25 mouse cellular contexts compared by ENCODE assay signal in the genomic region with DNA sequence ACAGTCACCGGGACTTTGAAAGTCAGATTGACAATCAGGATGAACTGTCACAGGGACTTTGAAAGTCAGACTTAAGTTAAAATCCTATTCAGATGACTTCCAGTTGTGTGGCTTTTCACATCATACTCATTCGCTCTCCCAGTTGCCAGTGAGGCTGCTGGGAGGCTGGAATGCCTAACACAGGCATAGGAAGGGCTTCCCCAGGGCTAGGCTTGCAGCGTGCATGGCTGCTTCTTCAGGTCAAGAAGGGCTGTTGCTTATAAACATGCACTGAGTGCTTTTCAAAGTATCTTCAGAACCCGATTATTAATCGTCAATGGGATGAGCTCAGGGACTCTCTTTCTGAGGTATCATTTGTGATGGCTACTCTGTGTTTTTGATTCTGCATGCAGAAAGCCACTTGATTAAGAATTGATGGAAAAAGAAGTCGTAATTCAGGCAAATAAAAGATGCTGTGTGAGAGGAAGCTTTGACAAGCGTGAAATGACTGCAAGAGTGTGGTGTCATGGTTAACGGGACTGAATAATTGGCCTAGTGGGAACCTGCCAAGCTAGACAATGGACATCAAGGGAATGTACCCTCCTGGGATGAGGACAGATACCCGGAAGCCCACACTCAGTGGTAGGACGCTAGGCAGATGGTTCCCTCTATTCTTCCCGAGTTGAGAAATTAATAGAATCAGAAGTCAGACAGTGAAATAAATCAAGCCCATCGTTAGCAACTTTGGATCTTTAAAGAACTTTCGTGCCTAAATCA.
DNase-seq lines count a peak whose midpoint lies in the region; ATAC-seq lines count a peak whose summit lies in the region.
"Had no signal": no experiment of that assay in that cellular context is flagged by ENCODE, and none has a peak within 500 bp of the region (broad histone marks: within the 10 kb centered on the region; RNA-seq: fewer than 3 reads in every experiment).

No protein-coding gene starts in this region.

- DNase-seq in left cerebral cortex, postnatal 4 days, result peak; percentile 5
- DNase-seq in left cerebral cortex, postnatal 36 days (ENCODE audit: low spot score in 2 of 2), result no peak
- peak; percentile 48 for DNase-seq in hindbrain, embryonic 11.5 days (ENCODE audit: low spot score)
- no peak for DNase-seq in midbrain, embryonic 11.5 days (ENCODE audit: low spot score, missing footprints)
- DNase-seq in cerebellum, postnatal 4 days (ENCODE audit: low spot score in 2 of 2), result no peak
- no peak for DNase-seq in left cerebral cortex, adult 9 months (ENCODE audit: low spot score in 2 of 2)
- no peak for DNase-seq in layer of hippocampus, adult 9-10 months (ENCODE audit: low spot score)
- DNase-seq: adrenal gland, postnatal 10 days; cerebellum, adult 9-11 months; gastrocnemius, adult 2 months; heart, postnatal 10 days; kidney, adult 8-10 months; kidney, postnatal 25 days; lung, embryonic 14.5 days; thymus, postnatal 36 days had no signal

- no peaks in the 10 kb centered on the region for H3K9me3 ChIP-seq in hindbrain, embryonic 11.5 days (ENCODE audit: control insufficient read depth, low read length)
- no peaks in the 10 kb centered on the region for H3K9me3 ChIP-seq in midbrain, embryonic 11.5 days (ENCODE audit: control insufficient read depth, low read length)
- no peaks in the 10 kb centered on the region for H3K9me3 ChIP-seq in neural tube, embryonic 14.5 days (ENCODE audit: control insufficient read depth, low read length)
- H3K9me3 ChIP-seq: forebrain, embryonic 12.5 days; limb, embryonic 12.5 days had no signal

- no peaks in the 10 kb centered on the region for H3K4me1 ChIP-seq in hindbrain, embryonic 11.5 days (replicated peaks; ENCODE audit: control insufficient read depth, insufficient read depth, low read length)
- peaks cover 2% of the 10 kb centered on the region; the same call in 1 of the 2 replicates for H3K4me1 ChIP-seq in midbrain, embryonic 11.5 days (ENCODE audit: control insufficient read depth, insufficient read depth, low read length)
- no peaks in the 10 kb centered on the region for H3K4me1 ChIP-seq in neural tube, embryonic 14.5 days (ENCODE audit: control insufficient read depth, insufficient read depth, low read length)
- H3K4me1 ChIP-seq: limb, embryonic 12.5 days; liver, embryonic 12.5 days had no signal

- no peaks in the 10 kb centered on the region; the same call in 1 of the 2 replicates for H3K27me3 ChIP-seq in hindbrain, embryonic 11.5 days (ENCODE audit: control insufficient read depth, insufficient read depth, low read length)
- H3K27me3 ChIP-seq in midbrain, embryonic 11.5 days (ENCODE audit: control insufficient read depth, insufficient read depth, low read length), result no peaks in the 10 kb centered on the region
- peaks cover 16% of the 10 kb centered on the region for H3K27me3 ChIP-seq in neural tube, embryonic 14.5 days (ENCODE audit: control insufficient read depth, insufficient read depth, low read length)
- H3K27me3 ChIP-seq: forebrain, embryonic 12.5 days; limb, embryonic 12.5 days; liver, embryonic 12.5 days; Patski had no signal

- no peak overlapping the region for H3K4me3 ChIP-seq in hindbrain, embryonic 11.5 days (ENCODE audit: low read depth, low read length)
- H3K4me3 ChIP-seq in midbrain, embryonic 11.5 days (ENCODE audit: low read depth, low read length), result no peak overlapping the region
- H3K4me3 ChIP-seq in neural tube, embryonic 14.5 days (ENCODE audit: low read depth, low read length), result no peak overlapping the region
- H3K4me3 ChIP-seq: forebrain, embryonic 12.5 days; gastrocnemius, adult 2 months; left cerebral cortex, adult 2 months; limb, embryonic 12.5 days; liver, embryonic 12.5 days had no signal

- ATAC-seq in hindbrain, embryonic 11.5 days (ENCODE audit: low FRiP score), result peak; percentile 85
- peak; percentile 76; the same call in 1 of the 2 replicates for ATAC-seq in midbrain, embryonic 11.5 days (ENCODE audit: low FRiP score)
- ATAC-seq in neural tube, embryonic 14.5 days (ENCODE audit: low read depth), result peak; percentile 77; the same call in 1 of the 2 replicates
- ATAC-seq: CD4-positive, CD25-positive, alpha-beta regulatory T cell, adult 4 months; inflammation-experienced regulatory T-cells, adult 6 months; liver, embryonic 12.5 days; Patski had no signal

- intact Hi-C loops in left cerebral cortex, postnatal 4 days (cut with DNase I), result no loop called here
- intact Hi-C loops in left cerebral cortex, postnatal 36 days (cut with DNase I), result no loop called here

- 44% methylated on average over 13 of the region's 13 CpGs for WGBS in hindbrain, embryonic 11.5 days
- 43% methylated on average over 13 of the region's 13 CpGs for WGBS in midbrain, embryonic 11.5 days
- 19% methylated on average over 13 of the region's 13 CpGs for WGBS in neural tube, embryonic 14.5 days

- no peak overlapping the region for H3K4me2 ChIP-seq in hindbrain, embryonic 11.5 days (replicated peaks; ENCODE audit: low read depth, low read length)
- H3K4me2 ChIP-seq in midbrain, embryonic 11.5 days, result no peak overlapping the region
- H3K4me2 ChIP-seq in neural tube, embryonic 14.5 days (ENCODE audit: low read depth, low read length), result no peak overlapping the region
- H3K4me2 ChIP-seq: forebrain, embryonic 12.5 days; heart, embryonic 11.5 days; limb, embryonic 12.5 days; liver, embryonic 12.5 days; lung, embryonic 14.5 days had no signal

- no peak overlapping the region for H3K9ac ChIP-seq in hindbrain, embryonic 11.5 days (ENCODE audit: low read depth, low read length)
- no peak overlapping the region for H3K9ac ChIP-seq in midbrain, embryonic 11.5 days (ENCODE audit: low read length)
- no peak overlapping the region for H3K9ac ChIP-seq in neural tube, embryonic 14.5 days (replicated peaks; ENCODE audit: low read depth, low read length)
- H3K9ac ChIP-seq: forebrain, embryonic 12.5 days; limb, embryonic 12.5 days; liver, embryonic 12.5 days; lung, embryonic 14.5 days had no signal

- no peak overlapping the region for H3K27ac ChIP-seq in hindbrain, embryonic 11.5 days (ENCODE audit: low read depth, low read length)
- no peak overlapping the region for H3K27ac ChIP-seq in midbrain, embryonic 11.5 days (ENCODE audit: low read depth, low read length)
- no peak overlapping the region for H3K27ac ChIP-seq in neural tube, embryonic 14.5 days (ENCODE audit: low read depth, low read length)
- H3K27ac ChIP-seq: forebrain, embryonic 12.5 days; gastrocnemius, adult 2 months; left cerebral cortex, adult 2 months; limb, embryonic 12.5 days; liver, embryonic 12.5 days; macrophage had no signal

- H3K36me3 ChIP-seq in hindbrain, embryonic 11.5 days (ENCODE audit: control insufficient read depth, insufficient read depth, low read length), result no peaks in the 10 kb centered on the region
- H3K36me3 ChIP-seq in midbrain, embryonic 11.5 days (ENCODE audit: control insufficient read depth, insufficient read depth, low read length), result no peaks in the 10 kb centered on the region
- H3K36me3 ChIP-seq in neural tube, embryonic 14.5 days (ENCODE audit: control insufficient read depth, insufficient read depth, low read length), result no peaks in the 10 kb centered on the region
- H3K36me3 ChIP-seq: forebrain, embryonic 12.5 days; limb, embryonic 12.5 days; liver, embryonic 12.5 days had no signal

Comparison
In these comparisons a context has a peak if more than half of its experiments do, and no peak if none do; other contexts are left out.
1. DNase-seq: peak in left cerebral cortex, postnatal 4 days (single experiment) and hindbrain, embryonic 11.5 days (single experiment); none in left cerebral cortex, postnatal 36 days (0 of 2), midbrain, embryonic 11.5 days (single experiment), cerebellum, postnatal 4 days (0 of 2), left cerebral cortex, adult 9 months (0 of 2) and layer of hippocampus, adult 9-10 months (single experiment).
2. Peak in every context shown above with its lines, with median percentiles within 50 percentile points of each other: ATAC-seq.